Mouse (Mus musculus): ENCODE data around the gene Scn4a.

DNA sequence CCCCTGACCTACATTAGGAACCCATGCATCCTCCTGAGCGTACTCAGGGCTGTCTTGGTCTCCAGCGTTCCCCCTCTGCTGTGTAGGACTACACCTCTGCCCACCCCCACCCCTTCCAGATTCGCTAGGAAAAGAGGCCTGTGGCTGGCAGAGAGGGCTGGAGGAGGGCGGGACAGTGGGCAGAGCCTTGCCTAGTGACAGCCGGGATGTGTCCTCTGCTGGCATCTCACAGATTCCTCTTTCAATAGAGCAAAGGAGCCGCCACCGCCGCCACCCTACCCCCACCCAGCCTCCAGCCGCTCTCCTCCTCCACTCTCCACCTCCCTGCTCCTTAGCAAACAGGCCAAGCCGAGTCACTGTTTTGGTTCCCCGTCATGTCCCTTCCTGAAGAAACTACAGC lies 11.6 kb upstream of the Scn4a start:
- TF ChIP-seq CTCF (IDR thresholded peaks at IDR 0.05; ENCODE audit: borderline replicate concordance, insufficient read depth, low read depth, low read length) (no peak), POLR2A (IDR thresholded peaks at IDR 0.05; ENCODE audit: borderline replicate concordance, insufficient read depth, low read length) (no peak)

Measured in cerebellum, adult 2 months (tissue).